Mouse (Mus musculus) cerebellum, adult 2 months (tissue): ENCODE data around the gene Ednra.

Source experiments
- CTCF ChIP-seq: fragments of 200-500 bp; IDR thresholded peaks from 2 replicates; pipeline ENCODE4 v1.5.1; 2011; ENCODE audit warnings: low read depth, mild to moderate bottlenecking, control low read depth, low read length, moderate library complexity, borderline replicate concordance; ENCODE audit not compliant: insufficient read depth
- POLR2A ChIP-seq: fragments of 200-500 bp; IDR thresholded peaks from 2 replicates; pipeline ENCODE4 v1.6.1; 2011; ENCODE audit warnings: low read length, control low read depth, borderline replicate concordance; ENCODE audit not compliant: insufficient read depth

GRCm38 (mm10) chr8:77637593-77637992, 86.7 kb downstream of the Ednra start:
- TF ChIP-seq CTCF (no peak), POLR2A (no peak)
